Mouse (Mus musculus) layer of hippocampus, adult 8-10 months (tissue): ENCODE measurements around the gene Tnfrsf25. TPM values are rescaled to one million over a fixed set of nuclear protein-coding genes. Genes with fewer than 3 reads are reported as not detected.
A peak's percentile ranks its signal among the peaks of the same experiment; 100 is the strongest.

ENCODE experiments used
- DNase-seq, 2 experiments: peaks; one replicate each; pipeline ENCODE4 v3.0.0; 2022; ENCODE audit warnings: low spot score in 2 of 2
- total RNA-seq, 4 experiments: library from RNA; stranded (reverse); gene quantifications; 2 replicates each; pipeline ENCODE4 v1.2.4; 2022

The Tnfrsf25 gene
- total RNA-seq, result 10 to 100 TPM; 19.8 to 71.6 (median 34.1) TPM

DNA sequence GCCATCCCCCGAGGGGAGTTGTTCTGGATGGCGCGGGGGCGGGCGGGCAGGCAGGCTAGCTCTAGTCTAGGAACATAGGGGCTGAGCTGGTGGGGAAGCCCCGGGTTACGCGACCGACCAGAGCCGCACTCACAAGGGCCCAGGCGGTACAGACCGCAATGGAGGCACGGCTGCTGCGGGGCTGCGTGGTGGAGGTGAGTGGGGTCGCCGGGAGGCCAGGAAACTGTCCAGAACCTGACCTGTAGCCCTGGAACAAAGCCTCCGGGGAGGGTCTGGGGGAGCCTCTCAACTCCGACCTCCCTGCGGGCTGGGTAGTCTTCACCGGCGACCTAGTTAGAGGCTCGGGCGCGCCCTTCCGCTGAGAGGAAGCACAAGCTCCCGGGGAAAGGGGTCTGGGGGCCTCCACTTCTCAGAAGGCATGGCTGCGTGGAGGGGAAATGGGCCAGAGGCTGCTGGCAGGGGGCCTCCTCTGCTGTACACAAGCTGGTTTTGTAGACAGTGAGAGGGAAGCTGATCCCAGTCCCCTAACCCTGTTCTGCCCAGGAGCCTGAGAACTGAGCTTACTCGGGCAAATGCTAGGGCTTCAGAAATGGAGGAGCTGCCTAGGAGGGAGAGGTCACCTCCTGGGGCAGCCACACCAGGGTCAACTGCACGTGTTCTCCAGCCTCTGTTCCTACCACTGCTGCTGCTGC, at the start of gene Tnfrsf25:
Gene Tnfrsf25, plus strand, starts transcription at position 14 of the 692 bp plus-strand sequence.
- no peak for DNase-seq

DNA sequence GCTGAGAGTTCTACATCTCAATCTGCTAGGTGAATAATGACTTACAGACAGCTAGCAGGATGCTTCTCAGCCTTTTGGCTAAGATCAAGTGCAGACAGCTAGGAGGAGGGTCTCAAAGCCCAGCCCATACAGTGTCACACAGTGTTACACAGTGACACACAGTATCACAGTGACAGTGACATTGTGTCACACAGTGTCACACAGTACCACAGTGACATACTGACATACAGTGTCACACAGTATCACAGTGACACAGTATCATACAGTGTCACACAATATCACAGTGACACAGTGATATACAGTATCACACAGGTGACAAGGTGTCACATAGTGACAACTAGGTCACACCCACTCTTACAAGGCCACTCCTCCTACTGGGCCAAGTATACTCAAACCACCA, 48.5 kb upstream of the Tnfrsf25 start:
- no peak for DNase-seq

DNA sequence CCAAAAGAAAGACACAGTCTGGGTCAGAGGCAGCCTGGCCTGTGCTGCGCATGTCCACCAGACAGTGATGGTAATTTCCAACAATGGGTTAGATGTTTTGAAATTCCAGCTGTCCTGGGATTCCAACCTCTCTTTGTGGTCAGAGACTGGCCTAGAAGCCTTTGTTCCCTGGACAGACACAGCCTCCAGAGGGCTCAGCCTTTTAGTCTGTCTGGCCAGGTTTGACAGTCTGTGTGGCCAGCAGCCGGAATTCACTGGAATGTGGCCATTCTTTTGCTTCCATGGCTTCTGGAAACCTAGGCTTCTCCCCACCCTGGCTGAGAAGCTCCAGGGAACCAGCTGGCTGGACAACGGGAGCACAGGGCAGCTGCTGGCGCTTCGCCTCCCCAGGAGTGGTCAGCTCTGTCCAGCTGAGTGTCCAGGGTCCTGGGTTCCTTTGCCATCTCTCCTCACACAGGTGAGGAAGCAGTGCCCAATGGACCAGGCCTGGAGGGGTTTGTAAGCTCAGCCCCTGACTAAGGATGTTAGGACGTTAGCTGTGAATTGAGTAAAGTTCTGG, 47.5 kb upstream of the Tnfrsf25 start:
- DNase-seq, result no peak

DNA sequence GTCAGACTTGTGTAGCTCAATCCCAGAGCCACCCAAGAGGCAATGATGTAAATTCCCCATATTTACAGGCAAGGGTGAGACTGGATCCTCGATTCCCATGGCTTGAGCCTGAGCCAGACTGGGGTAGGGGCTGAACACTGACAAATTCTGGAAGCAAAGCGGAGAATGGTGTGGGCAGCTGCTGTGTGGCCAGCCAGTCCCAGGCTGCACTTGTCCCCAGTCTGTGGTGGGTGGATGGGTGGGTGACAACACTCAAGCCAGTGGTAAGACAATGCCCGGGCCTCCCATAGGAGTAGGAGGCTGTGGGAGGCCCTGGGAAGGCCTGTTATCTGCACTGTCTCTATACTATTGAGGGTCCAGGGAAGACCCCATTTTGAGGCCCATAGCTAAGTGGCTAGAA, 46.5 kb upstream of the Tnfrsf25 start:
- DNase-seq, result no peak

DNA sequence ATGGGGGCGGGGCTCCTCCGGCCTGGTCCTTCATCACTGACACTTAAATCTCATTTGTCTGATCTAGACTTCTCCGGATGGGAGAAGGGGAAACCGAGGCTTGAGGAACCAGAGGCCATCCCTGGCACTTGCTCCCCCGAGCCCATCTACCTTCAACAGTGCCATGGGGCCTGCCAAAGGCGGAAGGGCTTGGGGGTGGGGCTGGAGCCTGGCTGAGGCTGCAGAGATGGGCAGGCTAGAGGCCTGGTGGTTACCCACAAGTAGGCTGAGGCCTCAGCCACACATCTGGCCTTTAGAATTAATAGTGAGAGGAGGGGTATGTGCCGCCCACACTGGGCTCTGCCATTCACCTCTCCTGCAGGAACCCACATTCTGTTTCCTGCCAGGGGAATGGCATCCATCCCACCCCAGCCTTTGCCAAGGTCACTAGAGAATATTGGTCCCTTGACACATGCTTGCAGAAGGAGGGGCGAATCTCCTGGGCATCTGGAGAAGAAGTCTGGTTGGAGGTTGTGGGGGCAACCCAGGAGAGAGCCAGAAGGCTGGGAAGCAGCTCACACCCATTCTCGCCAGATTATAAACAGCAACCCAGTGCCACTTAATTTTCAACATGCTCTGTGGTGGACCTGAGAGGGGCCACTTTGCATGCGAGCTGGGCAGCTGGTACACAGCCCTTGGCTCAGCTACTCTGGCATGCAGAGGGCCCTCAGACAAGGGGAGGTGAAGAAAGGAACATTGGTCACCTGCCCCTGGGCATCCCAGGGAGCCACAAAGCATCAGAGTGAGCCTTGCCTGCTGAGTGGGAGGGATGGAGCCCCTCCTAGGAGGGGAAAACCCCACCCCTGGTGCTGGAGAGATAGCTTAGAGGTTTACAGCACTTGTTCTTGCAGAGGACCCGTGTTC, 45.0 kb upstream of the Tnfrsf25 start:
- no peak for DNase-seq

DNA sequence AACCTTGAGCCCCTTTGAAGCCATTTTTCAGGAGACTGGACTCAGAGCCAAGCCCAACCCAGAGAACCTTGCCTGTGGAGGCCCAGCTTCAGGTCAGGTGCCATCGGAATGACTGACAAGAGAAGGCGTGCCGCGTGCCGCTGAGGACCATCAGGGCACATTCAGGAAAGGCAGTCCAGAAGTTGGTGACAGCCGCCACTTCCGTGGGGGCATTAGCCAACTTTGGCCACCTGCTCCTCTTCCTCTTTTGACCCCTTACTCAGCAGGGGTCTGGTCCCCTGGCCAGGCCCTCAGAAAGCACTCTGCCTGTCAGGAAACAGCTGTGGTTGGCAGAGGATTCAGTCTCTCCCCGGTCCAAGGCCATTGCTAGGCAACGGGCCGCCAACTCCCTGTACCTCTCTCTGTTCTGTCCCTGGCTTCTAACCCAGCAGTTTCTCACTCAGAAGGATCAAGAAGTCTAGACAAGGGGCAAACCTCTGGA, 43.6 kb upstream of the Tnfrsf25 start, which contains the start of gene Plekhg5:
Gene Plekhg5, plus strand, starts transcription at position 378 of the 481 bp plus-strand sequence.
- no peak for DNase-seq

DNA sequence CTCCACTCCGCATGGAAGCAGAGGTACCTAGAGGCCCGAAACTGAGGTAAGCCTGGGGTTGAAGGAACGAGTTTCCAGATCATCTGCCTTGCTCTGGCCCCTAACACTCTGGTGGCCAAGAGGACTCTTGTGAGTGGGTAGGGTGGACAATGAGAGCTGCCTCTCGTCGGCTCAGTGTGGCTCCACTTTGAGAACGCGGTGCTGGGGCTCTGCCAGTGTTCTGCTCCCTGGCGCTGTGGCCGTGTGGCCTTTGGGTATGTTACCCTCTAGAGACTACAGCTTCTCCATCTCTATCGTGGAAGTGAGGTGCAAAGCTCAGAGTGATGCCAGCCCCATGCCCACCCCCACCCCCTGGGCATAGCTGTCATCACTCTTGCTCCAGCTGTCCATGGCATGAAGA, 43.1 kb upstream of the Tnfrsf25 start:
- no peak for DNase-seq

DNA sequence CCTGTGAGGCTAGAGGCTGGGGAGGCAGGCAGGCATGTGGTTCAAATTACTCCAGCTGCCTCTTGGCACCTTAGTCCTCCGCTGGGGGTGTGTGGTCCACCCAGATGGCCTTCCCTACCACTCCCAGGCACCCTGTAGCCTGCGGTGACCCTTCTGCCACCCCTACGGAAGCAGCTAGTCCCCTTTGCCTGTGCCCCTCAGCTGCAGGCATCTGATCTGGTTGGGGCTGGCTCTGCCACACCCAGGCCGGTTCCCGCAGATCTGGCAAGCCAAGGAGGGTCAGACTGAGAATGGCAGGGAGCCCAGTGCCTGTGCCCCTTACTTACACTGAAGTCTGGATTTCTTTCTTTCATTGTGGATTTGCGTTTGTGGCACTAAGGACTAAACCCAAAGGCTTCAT, 42.0 kb upstream of the Tnfrsf25 start:
- no peak for DNase-seq

DNA sequence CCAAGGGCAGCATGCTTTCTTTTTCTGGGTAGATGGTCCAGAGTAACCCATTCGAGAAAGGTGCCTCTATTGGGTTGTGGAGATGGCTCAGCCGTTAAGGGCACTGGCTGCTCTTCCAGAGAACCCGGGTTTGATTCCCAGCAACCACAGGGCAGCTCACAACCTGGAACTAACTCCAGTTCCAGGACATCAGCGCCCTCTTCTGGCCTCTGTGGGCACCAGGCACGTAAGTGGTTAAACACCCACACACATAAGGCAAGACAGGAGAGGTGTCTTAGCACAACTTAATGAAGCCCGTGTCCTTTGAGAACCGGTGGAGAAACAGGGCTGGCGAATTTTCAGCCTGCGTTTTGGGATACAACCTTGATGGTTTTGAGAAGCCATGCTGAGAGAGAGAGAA, 41.2 kb upstream of the Tnfrsf25 start:
- DNase-seq, result no peak

DNA sequence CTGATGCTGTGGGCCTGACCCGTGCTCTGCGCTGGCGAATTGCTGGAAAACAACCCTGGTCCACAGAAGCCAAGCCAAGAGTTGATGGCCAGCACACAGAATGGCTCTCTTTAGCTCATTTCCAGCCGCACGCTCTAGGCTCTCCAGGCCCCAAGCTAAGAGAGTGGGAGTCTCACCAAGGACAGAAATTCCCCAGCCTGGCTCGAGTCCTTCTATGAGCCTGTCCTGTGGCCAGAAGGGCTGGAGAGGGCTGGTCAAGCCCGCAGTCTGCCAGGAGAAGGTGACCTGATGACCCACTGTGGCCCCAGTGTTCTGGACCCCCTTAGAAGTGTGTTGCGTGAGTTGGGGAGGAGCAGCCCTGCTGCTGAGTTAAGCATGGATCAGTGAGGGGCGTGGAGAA, 38.5 kb upstream of the Tnfrsf25 start:
- no peak for DNase-seq

DNA sequence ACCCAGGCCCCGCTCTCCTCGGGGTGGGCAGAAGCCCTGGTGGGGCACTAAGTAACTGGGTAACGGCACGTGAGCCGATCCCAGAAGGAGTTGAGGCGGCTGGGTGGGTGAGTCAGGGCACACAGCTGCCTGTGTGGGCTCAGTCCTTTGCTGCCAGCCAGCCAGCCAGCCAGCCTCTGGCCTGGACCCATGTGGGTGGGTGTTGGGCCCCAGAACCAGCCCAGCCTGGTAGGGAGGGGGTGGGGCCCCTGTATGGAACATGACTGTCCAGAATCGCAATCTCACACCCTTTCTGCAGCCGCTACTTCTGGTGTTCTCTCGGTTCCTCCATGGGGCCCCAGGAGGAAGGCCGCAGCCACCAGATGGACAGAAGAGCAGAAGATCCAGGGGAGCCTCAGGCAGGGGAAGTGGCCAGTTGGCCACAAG, 37.6 kb upstream of the Tnfrsf25 start:
- no peak for DNase-seq

DNA sequence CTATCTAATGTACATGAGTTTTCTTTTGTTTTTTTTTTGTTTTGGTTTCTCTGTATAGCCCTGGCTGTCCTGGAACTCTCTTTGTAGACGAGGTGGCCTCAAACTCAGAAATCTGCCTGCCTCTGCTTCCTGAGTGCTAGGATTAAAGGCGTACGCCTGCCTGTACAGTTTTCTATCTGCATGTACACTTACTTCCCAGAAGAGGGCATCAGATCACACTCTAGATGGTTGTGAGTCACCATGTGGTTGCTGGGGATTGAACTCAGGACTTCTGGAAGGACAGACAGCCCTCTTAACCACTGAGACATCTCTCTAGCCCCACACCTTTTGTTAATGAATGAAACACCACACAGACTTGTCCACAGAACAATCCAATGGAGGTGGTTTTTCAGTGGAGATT, 36.5 kb upstream of the Tnfrsf25 start:
- DNase-seq, result no peak

DNA sequence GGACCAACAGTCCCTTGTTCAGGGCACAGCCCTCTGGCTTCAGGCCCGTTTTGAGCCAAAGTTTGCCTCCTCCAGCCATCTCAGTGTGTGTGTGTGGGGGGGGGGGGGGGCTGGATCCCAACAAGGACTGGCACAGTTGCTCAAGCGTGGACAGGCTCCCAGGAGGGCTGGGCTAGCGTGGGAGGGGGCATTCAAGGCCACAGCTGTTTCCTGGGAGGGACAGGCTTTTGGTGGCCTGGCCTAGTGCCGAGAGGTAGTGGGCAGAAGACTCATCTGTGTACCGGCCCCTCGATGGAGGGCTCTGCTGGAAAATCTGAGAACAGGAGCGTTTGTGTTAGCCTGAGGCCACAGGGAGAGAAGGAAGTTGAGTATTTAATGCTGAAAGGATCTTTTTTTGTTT, 35.8 kb upstream of the Tnfrsf25 start:
- DNase-seq, result no peak

DNA sequence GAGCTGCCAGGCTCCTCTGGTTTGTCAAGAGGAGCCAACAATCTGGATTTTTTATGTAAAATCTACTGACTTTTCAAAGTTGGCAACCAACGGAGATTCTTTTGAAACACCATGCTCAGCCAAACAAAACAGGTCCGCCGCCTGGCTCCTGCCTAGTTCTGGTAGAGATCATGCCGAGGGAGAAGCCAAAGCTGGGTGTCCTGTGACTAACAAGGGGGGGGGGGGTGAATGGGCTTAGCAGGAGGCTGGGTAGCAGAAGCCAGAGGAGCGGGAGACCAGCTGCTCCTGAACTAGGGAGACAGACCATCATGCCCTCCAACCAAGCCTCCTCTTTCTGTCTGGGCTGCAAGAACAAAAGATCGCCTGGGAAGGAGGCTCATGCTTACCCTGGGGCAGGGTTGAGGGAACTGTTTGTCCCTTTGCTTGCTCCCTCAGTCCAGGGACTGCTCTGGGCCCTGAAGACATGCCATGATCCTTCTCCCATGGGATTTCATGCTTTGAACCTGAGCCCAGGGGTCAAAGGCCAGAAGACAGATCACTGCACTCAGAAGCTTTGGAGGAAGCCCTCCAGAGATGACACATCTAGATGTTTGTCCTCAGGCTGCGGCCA, 32.0 kb upstream of the Tnfrsf25 start:
- DNase-seq, result no peak

DNA sequence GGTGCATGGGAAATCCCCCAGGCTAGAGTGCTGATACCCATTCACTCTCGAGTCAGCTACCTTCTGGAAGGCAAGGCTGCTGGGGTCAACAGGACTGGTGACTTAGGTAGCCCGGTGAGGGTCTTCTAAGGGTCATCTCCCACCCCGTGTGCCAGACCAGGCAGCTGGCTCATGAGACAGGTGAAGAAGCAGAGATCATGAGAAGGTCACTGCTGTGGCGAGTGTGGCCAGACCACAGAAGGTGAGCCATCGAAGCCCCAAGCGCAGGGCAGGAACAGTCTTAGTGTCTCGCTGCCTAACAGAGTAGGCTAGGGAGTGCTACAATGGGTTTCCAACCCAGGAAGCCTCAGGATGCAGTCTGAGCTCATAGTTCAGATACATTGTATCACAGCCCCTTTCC, 31.1 kb upstream of the Tnfrsf25 start:
- no peak for DNase-seq

DNA sequence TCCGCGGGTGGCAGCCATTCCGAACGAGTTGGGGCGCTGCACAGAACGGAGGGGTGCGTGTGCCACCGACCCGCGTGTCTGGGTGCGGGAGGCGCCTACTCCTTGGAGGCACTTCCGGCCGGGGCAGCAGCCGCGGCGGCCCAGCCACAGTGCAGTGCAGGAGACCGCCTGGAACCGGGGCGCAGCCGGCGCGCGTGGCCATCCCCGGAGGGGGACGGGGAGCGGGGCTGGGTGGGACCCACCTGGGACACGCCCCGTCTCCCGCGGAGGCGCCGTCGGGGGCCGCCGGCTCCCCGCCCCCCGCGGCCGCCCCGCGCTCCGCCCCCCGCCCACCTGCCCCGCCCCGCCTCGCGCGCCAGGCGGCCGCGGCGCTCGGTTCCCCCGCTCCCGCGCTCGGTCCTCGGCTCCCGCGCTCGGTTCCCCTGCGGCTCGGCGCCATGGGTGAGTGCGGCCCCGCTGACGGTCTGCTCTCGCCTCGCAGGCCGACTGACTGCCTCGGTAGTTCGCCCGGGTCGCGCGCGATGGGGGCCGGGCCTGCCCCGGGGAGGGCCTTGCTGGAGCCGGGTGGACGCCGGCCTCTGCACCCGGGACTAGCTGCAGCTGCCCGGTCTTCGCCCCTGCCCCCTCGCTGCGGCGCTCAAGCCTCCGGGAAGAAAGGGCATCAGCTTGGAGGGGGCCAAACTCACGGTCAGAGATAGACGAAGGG, 29.1 kb upstream of the Tnfrsf25 start:
- no peak for DNase-seq

DNA sequence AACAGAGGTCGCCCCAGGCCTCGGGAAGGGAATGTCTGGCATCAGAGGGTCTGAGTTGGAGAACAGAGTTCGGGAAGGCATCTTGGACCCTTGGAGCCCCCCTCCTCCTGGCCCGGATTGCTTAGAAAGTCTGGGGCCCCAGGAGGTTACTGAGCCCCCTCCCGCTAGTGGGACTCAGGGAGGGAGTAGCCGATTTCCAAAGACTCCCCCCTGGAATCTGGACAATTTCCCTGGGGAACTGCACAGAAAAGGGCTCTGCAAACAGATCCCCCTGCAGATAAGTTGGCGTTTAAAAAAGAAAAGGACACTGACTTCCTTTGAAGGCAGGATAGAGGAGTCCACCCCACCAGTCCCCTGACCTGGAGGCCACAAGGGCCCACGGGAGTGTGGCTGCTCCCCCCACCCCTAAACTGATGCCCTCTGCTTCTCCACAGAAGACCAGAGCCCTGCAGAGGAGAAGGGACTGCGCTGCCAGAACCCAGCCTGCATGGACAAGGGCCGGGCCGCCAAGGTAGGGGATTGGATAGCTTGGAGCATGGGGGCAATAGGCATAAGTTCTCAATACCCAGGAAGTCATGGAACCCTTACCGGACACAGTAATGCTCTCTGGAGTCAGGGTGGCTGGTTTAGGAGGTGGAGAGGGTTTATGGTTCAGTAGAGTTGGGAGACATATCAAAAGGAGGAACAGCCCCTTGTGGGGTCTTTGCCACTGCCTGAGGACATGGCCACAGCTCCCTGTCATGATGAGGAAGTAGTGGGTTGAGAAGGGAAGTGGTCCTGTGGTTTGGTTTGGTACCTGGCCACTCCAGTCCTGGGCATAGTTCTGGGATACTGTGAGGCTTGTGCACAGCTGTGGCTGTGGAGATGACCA, 28.3 kb upstream of the Tnfrsf25 start:
- no peak for DNase-seq

DNA sequence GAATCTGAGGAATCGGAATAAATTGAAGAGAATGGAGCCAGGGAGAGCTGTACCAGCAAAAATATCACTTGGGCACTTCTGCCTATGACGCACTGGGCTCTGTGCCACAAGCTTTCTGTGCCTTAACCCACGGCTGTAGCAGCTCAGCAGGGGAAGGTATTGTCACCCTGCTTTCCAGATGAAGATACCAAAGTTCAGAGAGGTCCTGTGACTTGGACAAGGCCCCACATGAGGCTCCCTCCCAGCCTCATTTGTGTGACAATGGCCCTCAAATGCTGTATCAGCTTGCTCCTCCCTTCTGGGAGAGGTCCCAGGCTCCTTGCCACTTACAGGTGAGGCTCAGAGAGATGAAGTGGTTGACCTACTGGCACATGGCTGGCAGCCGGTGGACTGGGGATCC, 27.6 kb upstream of the Tnfrsf25 start:
- peak in 1 of 2 experiments; percentile 64 for DNase-seq

DNA sequence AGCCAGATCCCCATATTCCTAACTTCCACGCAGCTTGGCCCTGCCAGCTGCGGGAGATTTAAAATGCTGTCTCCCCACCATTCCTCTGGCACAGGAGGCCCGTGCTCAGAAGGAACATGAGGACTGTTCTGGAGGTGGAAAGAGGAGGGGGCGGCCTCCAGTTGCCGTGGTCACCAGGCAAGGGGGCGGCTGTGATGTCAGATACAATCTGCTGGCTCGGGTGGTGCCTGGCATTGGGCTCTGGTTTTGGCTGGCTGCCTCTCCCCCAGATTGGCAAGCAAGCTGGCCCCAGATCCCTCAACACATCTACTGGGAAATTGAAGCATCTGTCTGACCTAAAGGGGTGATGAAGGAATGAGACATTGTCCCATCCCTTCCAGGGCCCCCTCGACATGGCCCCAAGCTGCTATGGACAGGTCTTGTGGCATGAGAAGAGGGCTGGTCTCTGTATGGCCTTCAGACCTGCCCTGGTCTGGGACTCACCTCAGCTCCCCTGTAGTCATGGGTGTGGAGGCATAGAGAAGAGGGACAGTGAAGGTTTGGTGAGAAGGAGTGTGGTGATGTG, 27.1 kb upstream of the Tnfrsf25 start:
- DNase-seq, result peak; percentile 89 to 91

DNA sequence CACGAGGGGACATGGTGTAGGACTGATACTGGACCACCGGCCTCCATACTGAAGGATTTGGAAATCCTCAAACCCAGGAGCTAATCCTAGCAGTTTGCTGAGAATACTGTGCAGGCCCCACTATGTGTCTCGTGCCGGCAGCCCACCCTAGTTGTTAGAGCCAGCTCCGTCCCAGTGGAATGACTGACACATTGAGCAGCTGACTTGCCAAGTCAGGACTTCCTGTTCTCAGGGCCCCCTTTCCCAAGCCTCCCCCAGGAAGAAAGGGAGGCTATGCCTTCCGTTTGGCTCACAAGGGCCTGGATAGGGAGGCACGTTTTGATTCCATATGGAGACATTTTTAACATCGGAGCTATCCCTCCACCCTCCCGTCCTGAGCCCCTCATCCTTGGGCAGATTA, 25.5 kb upstream of the Tnfrsf25 start:
- no peak for DNase-seq
